Mouse (Mus musculus) right cerebral cortex, postnatal 14 days (tissue): Measurements from ENCODE around the gene Il34.

Experiments used
- DNase-seq: peaks from one replicate; pipeline ENCODE4 v3.0.0; 2022

The Il34 gene

DNA sequence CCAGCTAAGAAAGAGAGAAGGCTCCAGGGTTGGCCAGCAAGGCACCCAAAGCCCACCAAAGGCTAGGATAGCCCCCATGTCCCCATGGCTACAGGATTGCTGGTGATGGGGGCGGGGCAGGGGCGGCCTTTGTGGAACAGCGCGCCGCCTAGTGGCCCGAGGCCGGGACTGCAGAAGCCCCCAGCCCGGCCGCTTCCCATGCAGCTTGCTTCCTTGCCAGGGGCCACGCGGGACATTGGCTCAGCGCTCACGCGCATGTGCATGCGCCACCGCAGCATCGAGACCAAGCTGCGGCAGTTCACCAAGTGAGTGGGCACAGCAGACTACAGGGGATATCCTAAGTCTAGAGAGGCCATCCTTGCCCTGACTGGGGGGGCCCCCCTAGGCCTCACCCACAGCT lies 78.8 kb downstream of the Il34 start:
- DNase-seq = peak; percentile 75

GRCm38 (mm10) chr8:110725084-110725838 lies 80.5 kb downstream of the Il34 start:
- no peak for DNase-seq

DNA sequence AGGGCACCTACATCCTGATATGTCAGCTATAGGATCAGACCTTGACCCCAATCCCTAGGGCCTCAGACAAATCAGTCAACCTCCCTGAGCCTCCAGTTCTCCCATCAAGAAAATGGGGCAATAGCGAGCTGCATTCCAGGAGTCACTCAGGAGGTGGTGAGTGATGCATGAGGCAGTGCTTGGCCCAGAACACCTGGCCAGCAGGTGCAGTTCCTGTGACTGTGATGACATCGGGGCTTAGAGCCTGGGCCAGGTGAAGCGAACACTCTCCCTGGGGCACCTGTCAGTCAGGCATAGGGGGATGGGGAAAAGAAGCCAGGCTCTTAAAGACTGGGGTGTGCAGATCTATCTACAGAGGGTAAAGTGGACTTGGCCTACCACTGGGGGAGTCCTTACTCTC lies 81.2 kb downstream of the Il34 start:
- no peak for DNase-seq

GRCm38 (mm10) chr8:110722414-110723011 lies 83.2 kb downstream of the Il34 start:
- DNase-seq = no peak

DNA sequence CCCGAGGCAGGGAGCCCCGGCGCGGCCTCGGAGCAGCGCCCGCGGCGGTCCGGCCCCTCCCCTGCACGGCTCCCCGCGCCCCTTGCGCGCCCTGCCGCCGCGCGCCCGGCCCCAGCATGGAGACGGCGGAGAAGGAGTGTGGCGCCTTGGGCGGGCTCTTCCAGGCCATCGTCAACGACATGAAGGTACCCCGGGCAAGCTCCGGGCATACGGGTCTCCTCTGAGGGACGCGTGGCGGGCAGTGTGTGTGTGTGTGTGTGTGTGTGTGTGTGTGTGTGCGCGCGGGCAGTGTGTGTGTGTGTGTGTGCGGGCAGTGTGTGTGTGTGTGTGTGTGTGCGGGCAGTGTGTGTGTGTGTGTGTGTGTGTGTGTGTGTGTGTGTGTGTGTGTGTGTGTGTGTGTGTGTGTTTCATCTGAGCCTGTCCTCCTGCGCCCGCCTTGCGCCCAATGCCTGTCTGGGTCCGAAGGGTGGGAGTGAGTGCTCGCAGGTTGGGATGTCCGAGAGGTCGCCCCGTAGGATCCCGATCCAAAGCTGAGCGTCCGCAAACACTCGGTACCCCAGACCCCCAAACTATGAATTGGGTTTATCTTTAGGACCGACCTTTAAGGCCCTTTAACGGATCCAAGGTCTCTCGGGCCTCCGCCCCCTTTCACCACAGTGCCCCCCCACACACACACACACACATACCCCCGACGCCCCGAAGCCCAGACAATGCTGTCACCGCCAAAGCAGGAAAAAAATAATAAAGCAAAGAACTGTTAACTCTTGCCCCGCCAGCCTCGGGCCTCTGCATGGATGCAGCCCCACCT lies 83.9 kb downstream of the Il34 start:
- DNase-seq = peak; percentile 50

GRCm38 (mm10) chr8:110720685-110721598 lies 84.8 kb downstream of the Il34 start, which contains the start of gene Mtss1l:
Gene Mtss1l (plus strand): TSS chr8:110721476.
- peak; percentile 74 for DNase-seq

- DNase-seq = no peak
Measured at GRCm38 (mm10) chr8:110719898-110720653, 85.6 kb downstream of the Il34 start.

GRCm38 (mm10) chr8:110718969-110719670 lies 86.6 kb downstream of the Il34 start:
- DNase-seq = peak; percentile 52

- no peak for DNase-seq
Measured at GRCm38 (mm10) chr8:110718209-110718968, 87.3 kb downstream of the Il34 start.

GRCm38 (mm10) chr8:110717131-110717530 lies 88.6 kb downstream of the Il34 start:
- DNase-seq = no peak

GRCm38 (mm10) chr8:110716075-110716474 lies 89.6 kb downstream of the Il34 start:
- no peak for DNase-seq

DNA sequence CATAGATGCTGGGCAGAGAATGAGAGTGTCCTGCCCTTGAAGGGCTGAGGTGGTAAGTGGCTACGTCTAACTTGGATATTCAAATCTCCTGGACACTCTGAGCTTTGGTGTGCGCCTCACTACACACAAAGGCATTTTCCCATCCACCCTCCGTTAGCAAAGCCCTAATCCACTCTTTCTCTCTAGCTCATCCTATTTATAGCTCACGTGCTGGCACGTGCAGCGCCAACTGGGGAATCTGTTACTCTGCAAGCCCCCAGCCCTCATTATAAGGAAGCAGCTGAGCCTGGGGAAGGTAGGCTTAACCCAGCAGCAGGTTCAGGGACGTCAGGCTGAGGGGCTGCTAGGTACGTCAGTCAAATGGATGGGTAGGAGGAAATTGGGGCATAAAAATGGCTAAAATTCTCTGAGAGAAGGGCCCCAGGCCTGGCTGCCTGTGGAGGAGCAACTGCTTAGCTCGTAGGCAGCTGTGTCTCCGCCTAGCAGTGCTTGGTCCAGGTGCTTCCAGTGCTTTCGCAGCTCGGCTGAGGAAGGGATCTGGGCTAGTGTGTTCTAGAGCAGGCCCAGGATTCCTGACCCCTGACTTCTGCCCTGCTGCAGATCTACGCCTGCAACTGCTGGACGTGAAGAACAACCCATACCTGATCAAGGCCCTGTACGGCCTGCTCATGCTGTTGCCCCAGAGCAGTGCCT lies 90.8 kb downstream of the Il34 start:
- no peak for DNase-seq

GRCm38 (mm10) chr8:110713073-110713472 lies 92.7 kb downstream of the Il34 start:
- no peak for DNase-seq

DNA sequence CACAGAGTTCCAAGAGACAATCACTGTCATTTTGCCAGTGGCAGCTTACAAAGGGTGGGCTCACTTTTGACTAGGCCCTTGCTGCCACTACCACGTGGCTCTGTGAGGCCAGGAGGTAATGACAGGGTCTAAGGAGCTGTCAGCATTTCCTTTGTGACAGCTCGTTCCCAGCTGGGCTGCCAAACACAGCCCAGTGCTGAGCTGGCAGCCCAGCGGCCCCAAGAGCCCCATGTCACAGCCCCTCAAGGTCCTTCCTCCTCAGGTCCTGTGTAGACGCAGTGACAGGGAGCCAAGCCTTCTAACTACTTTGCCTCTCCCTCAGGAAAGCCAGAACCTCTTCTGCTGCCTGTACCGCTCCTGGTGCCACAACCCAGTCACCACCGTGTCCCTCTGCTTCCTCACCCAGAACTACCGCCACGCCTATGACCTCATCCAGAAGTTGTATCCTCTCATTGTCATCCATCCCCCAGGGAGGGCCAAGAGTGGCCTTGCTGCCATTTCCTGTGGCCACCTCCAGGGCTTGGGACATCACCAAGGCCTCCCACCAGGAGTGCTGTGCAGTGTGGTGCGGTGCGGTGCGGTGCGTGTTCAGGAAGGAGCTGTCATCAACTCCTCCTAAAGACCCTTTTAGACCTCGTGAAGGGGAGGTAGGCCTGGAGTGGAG lies 94.3 kb downstream of the Il34 start:
- no peak for DNase-seq

- no peak for DNase-seq
Measured at GRCm38 (mm10) chr8:110710593-110710992, 95.1 kb downstream of the Il34 start.

DNA sequence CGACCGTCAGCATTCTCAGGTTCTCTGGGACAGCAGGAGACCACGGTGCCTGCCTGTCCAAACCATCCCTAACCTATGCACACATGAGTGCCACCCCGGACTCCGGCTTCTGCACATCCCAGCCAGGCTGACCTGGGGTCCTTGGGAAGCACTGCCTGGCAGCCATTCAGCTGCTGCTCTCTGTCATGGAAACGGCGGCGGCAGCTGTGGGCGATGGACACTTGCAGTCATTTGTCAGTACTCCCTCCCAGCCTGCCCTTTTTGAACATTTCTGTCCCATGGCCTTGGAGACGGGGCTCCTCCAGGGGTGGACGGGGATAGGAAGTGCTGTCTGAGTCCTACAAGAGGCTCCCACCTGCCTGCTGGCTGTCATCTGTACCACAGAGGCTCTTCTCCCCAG lies 97.3 kb downstream of the Il34 start:
- DNase-seq = no peak

GRCm38 (mm10) chr8:110706288-110706870 lies 99.3 kb downstream of the Il34 start:
- no peak for DNase-seq

- peak; percentile 52 for DNase-seq
Measured at GRCm38 (mm10) chr8:110705391-110706287, 100.1 kb downstream of the Il34 start.
